Mouse (Mus musculus): ENCODE measurements at regions not wholly inside any gene's neighbourhood (a gene's known extent, or its start where the extent isn't known, plus 50 kb on each side); places are given as distances from the start of the nearest gene placed in this dataset.

DNA sequence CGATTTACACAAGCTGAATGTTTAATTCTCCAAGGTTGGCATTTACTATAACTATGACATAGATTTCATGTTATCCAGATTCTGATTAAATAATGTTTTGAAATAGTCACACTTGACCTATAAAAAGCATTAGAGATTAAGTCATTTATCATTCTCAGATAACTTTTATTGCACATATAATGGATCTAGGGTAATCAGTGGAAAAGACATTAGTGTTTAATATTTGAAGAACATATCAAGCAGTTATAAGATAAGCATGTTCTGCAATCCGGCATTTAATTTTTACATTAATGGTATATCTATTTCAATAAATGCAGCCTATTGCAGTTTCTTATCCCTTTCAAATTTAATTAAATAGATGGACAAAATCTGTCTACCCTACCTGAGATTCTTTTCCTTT, 1114.5 kb downstream of the Pla2g4a start:
- TF ChIP-seq CTCF (conservative IDR thresholded peaks at IDR 0.05 in 1 of 2, IDR thresholded peaks at IDR 0.05 in 1 of 2; ENCODE audit: low read depth in 2 of 2, low read length in 2 of 2), result no peak
- TF ChIP-seq CHD2 (IDR thresholded peaks at IDR 0.05; ENCODE audit: low read length), result no peak
- no peak for TF ChIP-seq POLR2A (IDR thresholded peaks at IDR 0.05; ENCODE audit: low read depth, low read length)
- TF ChIP-seq E2F4 (IDR thresholded peaks at IDR 0.05; ENCODE audit: insufficient replicate concordance, low read depth, low read length), result no peak
- TF ChIP-seq EP300 (IDR thresholded peaks at IDR 0.05; ENCODE audit: low read length), result no peak
- TF ChIP-seq JUN (IDR thresholded peaks at IDR 0.05; ENCODE audit: insufficient read depth, low read depth, low read length), result no peak
- no peak for TF ChIP-seq TBP (conservative IDR thresholded peaks at IDR 0.05; ENCODE audit: low read depth, low read length)
- no peak for TF ChIP-seq POLR2AphosphoS2 (IDR thresholded peaks at IDR 0.05; ENCODE audit: low read depth, low read length)
- TF ChIP-seq MXI1 (IDR thresholded peaks at IDR 0.05; ENCODE audit: low read depth, low read length), result no peak
- TF ChIP-seq BHLHE40 (IDR thresholded peaks at IDR 0.05; ENCODE audit: low read depth, low read length), result no peak
- no peak for TF ChIP-seq RAD21 (IDR thresholded peaks at IDR 0.05; ENCODE audit: low read depth, low read length)
- no peak for TF ChIP-seq NRF1 (IDR thresholded peaks at IDR 0.05; ENCODE audit: low read depth, low read length)
- no peak for TF ChIP-seq ZC3H11A (IDR thresholded peaks at IDR 0.05; ENCODE audit: low read depth, low read length)
